Mouse (Mus musculus) urinary bladder, postnatal 36 days (tissue): ENCODE results near the gene Aldh1b1.
A peak's percentile ranks its signal among the peaks of the same experiment; 100 is the strongest.

Experiments used
- DNase-seq, 2 experiments: peaks; one replicate each; pipeline ENCODE4 v3.0.0; 2022; ENCODE audit warnings: low spot score in 2 of 2, mixed read lengths in 1 of 2

Aldh1b1 gene

DNA sequence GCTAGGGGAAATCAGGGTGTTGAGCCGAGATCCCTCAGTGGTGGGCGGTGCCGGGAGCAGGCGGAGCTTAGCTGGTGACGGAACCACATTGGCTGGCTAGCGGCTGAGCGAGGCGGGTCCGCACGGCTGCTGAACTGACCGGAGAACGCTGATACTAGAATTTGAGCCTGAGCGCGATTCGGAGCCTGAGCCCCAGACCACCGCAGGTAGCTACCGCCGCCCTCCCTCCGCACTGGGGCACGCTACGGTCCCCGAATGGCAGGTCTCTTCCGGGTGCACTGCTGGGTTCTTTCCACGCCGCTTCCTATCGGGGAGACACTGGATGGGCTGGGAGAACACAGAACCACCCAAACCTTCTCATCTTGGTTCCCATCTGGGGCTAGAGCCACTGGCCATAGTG is at the start of gene Aldh1b1:
TSS of gene Aldh1b1 (plus strand) at position 59 of the 400 bp plus-strand sequence.
- peak; percentile 63 to 78 for DNase-seq

DNA sequence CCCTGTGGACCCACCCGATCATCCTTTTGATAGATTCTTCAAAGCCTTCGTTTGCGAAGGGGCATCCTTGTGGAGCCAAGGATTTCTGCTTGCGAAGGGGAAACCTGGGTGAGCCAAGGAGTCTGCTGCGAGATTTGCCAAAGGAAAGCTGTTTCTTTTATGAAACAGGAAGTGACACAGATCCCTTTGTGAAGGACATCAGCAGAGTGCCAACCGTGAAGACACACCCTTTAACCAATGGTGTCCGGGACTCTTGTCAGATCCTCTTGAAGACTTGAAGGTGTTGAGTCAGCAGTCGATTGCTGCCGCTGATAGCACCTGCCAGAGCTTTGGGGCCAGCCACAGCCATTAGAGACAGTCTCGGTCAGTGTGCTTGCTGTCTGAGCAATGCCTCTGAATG is 49.4 kb upstream of the Aldh1b1 start:
- no peak for DNase-seq

DNA sequence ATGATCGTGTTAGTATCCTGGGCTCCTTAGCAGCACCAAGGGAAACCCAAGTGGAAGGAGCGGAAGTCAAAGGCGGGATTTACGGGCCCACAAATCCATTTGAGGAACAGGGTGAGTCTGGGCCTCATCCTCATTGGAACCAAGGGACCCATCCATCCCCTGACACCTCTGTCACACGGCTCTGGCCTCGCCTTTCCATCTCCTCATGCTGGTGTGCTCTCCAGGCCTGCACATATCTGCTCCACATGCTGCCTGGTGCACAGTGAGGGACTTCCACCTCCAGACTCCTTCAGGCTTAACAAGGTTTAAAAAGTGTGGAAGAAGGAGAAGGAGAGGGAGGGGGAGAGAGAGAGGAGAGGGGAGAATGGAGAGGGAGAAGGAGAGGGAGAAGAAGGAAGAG is 48.3 kb upstream of the Aldh1b1 start:
- DNase-seq = no peak

DNA sequence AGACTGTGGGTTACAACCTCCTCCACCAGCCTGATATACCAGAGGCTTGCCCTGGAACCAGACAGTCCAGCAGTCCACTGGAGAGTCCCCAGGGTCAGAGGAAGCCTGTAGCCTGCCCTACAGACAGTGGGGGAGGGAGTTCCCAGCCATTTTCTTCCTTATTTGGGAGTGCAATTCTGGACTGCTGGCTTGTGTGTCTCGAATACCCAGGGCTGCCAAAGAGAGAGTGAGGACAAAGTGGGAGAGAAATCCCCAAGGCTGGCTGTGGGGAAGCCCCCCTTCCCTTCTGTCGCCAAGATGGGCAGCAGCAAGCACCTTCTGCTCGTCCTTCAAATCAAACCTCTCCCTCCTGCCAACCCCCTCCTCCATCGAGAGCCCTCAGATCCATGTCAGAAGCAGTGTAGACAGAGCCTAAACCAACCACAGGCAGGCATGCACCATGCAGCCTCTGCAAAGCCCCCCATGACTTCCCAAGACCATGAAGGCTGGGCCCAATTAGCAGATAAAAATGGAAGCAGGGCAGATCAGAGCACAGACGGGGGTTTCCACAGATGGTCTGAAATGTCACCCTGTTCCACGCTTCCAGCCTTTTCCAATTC is 45.5 kb upstream of the Aldh1b1 start:
- no peak for DNase-seq

DNA sequence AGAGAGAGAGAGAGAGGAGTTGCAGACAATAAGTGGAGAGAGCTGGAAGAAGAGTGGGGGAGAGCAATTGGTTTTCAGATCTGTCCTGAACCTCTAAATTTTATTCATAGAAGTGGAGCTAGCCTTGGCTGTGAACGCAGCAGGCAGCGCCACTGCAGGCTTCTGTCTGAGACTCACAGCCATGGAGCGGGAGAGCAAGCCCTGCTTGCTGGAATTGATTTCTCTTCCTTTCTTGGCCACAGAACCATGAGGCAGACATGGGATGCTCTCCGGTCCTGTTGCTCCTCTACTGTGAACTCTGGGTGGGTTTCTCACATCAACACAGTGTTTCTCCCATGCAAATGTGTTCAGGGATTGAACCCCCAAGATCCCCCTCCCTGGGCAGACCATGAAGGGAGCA is 44.7 kb upstream of the Aldh1b1 start:
- DNase-seq = no peak

DNA sequence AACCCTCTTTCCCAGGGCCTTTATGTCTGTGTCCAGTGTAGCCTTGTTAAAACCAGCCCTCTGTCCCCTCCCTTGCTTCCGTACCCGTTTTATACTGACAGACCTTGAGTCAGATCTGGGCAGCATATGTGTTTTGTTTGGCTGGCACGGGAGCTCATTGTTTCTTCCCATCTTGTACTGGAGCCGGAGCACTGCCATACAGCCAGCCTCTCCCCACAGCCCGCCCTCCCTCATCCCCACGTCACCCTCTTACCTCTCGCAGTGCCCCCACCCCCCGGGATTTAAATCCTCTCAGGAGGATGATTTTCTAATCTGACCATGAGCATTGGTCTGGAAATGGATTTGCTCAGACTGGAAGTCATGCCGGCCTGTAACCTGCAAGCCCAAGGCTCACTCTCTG is 43.7 kb upstream of the Aldh1b1 start:
- no peak for DNase-seq

DNA sequence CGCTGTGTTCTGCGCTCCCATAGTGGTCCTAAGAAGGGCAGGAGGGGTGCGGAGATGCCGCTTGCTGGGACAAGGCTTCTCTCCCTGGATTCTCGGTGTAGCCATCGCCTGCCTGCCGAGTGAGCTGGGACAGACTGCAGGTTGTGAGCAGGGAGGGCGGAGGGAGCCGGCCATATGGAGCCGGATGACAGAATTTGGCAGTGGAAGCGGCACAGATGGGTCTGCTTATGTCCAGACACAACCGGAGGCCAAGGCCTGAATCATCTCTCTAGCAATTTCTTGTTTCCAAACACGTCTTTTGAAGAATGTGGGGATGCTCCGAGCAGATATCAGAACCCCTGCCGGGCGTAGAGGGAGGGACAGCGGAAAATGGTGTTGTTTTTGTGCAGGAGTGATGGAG is 42.9 kb upstream of the Aldh1b1 start:
- peak; percentile 23 to 25 for DNase-seq

DNA sequence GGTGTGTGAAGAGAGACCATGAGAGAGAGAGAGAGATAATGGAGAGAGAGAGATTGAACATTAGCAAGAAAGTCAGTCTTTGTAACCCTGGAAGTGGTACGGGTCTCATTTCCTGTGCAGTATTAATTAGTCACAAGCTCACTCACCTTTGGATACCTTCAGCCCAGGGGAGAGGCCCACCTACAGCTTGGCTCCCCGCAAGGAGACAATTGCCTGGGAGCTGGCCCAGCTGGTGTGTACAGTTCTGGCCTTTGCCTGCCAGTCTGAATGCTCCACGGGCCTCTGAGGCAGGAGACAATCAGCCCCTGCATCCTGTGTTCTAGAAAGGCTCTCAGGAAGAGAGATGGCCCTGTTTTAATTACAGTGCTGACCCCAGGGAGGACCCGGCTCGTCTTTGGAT is 40.9 kb upstream of the Aldh1b1 start:
- DNase-seq = no peak

DNA sequence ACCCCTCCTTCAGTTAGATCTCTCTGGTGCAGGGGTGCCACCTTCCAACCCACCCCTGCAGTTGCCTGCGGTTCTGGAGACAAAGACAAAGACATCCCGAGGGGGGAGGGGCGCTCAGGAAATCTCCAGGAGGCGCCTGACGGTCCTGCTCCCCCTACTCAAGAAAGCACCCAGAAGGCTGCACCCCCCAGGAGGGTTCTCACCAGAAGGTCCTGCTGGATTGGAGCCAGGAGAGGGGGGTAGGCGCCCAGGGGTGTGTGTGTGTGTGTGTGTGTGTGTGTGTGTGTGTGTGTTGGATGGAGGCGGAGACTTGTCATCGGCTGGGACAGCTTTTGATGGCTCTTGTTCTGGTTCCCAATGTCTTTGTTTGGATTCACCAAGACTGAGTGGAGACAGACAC is 39.4 kb upstream of the Aldh1b1 start:
- DNase-seq = no peak

DNA sequence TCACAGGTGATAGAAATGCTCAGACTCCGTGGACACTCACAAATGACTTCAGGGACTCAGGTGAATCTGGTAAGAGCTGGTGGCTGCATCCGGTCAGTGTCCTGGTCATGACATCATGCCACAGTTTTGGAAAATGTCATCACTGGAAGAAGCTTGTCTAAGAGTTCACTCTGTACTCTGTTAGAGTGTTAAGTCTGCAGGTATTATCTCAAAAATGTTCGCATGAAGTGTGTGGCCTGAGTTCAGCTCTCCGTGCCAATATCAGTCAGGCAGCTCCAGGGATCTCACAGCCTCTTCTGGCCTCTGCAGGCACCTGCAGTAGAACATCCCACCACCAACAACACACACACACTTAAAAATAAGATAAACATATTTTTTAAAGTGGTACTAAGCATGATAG is 36.2 kb upstream of the Aldh1b1 start:
- no peak for DNase-seq

DNA sequence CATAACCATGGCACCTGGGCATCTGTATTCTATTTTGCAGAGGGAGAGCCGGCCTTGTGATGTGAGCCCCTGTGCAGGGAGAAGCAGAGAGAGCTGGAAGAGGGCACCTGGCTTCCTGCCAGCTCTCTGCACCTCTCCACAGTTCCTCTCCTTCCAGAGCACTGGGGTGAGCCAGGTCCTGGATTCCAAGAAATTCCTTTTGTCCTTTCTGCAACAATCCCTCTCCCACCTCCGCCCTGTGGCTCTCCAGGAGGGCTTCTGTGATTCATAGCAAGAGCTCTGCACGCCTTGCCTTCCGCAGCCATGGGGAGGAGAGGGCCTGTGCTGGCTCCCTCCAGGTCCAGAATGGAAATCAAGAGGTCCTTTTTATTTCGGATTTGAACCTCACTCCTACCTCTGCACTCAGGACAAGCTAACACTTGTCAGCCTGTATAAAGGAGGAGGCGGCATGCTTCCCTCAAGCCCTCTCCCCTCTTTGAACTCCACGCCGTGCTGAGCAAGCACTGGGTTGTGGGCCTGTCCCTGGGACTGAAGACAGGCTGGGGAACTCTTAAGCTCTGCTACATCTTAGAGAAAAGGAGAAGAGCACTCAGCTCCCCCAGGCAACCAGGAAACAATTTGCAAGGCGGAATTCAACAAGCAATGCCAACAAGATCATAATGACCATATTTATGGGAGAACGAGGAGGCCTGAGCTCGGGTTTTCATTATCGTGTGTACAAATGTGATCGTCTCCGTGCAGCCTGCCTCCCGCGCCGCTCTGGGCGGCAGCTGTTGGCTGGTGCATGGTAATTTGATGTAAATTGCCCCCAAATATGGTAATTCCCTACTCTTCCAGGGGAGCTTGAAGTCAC is 35.3 kb upstream of the Aldh1b1 start:
- no peak for DNase-seq

DNA sequence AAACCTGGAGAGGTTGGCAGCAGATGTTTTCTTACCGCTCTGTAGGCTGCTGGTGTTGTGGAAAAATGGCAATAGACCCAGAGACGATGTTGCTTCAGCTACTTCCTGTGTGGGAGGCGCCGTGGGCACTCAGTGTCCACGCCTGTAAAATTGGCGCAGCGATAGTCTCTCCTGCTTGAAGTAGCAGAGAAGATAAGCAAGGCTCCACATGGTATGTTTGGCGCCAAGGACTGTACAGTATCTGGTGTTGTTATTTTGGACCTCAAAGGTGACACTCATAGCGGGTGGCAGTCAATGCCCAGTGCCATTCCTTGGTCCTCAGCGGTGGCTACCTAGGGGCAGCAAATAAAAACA is 34.7 kb upstream of the Aldh1b1 start:
- no peak for DNase-seq

DNA sequence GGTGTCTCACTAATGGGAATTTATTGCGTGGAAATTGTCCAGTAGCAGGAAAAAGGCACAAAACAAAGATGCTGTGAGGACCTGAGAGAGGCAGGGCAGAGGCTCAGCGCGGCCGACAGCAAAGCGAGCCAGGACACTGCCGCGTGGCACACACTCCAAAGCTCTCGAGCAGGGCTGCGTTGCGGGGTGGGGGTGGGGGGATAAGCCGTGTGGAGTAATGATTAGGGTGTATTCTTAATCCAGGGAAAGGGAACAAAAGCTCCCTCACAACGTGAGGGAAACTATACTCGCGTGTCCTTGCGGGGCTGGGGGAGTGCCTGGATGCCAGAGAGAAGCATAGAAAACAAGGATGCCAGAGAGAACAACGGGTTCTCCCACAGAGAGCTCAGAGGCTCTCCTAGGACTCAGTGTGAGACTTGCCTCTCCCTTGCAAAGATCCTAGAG is 33.7 kb upstream of the Aldh1b1 start:
- no peak for DNase-seq

DNA sequence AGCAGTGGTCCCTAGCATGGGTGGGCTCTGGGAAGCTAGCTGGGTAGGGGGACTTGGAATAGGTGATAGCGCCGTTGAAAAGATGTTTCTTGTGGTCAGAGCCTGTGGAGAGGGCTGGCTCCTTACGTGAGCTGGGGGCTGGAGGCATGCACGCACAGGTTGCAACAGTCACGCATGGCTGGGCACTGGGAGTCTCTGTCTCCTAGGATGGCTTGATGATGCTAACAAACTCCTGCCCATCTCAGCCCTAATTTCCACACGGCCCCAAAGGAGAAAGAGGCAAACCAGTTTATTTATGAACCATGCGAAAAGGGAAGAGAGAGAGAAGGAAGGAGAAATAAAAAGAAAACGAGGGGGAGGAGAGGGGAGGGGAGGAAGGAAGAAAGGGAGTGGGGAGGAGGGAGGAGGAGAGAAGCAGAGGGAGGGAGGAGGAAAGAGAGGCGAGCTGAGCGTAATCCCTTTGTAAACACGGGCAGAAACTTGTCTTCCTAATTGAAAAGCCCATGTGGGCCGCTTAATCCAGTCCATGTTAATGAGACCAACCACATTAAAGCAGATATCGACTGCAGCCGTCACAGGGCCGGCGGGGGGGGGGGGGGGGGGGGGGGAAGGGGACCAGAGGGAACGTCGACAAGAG is 33.1 kb upstream of the Aldh1b1 start:
- no peak for DNase-seq

DNA sequence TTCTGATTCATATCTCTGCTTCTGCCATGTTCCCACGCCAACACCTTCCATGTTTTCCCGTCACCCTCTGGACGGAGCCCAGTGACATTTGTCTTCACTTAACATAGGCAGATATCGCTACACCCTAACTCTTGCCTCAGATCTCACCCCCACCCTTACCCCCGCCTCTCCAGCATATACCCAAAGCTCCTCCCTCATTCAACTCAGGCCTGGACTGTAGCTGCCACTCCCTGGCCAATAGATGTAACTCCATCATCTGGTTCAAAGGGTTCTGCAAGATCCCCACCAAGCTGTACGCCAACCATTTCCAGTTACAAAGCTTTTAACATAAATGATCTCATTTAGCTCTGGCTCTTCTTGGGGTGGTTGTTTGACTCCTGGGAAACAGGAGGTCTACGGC is 32.0 kb upstream of the Aldh1b1 start:
- no peak for DNase-seq

DNA sequence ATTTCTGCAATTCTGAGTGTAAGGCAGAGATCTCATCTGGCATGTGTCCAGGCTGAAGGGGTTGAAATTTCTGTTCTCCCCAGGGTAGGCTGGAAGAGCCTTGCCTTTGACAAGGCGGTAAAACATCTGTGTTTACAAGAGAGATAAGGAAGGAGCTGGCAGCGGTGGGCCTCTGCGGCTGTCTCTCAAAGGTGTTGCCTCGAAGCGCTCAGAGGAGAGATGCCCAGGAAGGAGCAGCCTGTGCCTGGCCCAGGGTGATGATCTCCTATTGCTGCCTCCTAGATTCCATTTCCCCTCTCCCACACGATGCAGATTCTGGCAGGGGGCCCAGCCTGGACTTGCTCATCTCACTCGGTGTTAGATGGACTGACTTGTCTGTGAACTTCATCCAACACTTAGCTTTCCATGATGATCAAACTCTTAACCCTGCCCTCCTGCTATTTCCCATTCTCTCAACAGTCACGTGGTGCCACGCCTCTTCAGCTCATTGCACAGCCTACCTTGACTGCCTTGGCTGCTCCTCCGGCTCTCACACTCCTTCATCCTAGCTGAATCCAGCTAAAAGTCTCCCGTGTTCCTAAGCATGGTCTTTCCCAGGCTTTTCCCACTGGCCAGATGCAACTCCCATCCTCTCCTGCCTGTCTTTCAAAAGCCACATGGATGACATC is 30.8 kb upstream of the Aldh1b1 start:
- DNase-seq = peak; percentile 23 to 72

DNA sequence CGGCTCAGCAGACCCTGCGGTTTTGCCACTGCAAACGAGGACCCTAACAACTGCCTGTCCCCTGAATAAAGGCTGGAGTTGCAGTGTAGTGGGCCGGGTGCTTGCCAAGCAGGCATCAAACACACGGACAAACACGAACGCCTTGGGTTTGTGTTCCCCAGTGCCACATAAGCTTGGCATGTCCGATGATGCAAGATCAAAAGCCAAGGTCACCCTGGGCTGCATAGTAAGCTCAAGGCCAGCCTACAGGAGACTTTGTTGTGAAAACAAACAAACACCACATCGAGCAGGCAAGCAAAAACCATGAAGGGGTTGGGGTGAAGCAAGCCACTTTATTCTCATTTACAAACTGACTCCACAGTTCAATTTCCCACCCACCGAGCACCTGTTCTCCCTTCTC is 29.7 kb upstream of the Aldh1b1 start:
- no peak for DNase-seq

DNA sequence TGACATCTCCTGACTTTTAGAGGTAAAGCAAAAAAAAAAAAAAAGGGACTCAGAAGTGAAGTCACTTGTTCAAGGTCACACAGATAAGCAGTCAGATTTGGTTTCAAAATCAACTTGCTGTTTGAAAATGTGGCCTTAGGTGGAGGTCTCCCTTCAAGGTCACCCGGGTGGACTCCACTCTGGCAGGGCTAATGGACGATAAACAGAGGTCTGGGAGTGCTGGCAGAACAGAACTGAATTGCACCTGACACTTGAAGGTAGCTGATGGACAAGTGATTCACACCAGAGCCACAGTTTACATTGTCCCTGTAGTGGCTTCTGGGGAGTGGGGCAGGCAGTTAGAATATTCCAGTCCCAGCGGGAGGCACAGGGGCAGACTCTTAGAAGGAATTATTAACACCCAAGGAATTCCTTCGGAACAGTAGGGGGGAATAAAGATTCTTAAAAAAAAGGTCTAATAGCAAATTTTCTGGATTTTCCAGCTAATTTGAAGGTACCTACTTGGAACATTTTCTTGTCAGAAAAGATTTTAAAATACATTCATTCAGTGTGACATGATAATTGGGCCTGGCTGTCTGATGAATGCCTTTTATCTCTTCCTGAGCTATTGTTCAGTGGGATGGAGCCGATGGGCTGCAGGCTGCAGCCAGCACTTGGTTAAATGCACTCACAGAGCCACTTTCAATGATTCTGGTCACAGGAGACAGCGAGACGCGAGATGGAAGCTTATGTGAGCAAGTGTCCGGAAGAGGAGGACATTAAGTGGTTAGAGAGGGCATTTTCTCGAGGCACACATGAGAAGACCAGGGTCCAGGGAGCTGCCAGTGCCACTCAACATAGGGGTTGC is 28.8 kb upstream of the Aldh1b1 start:
- no peak for DNase-seq

DNA sequence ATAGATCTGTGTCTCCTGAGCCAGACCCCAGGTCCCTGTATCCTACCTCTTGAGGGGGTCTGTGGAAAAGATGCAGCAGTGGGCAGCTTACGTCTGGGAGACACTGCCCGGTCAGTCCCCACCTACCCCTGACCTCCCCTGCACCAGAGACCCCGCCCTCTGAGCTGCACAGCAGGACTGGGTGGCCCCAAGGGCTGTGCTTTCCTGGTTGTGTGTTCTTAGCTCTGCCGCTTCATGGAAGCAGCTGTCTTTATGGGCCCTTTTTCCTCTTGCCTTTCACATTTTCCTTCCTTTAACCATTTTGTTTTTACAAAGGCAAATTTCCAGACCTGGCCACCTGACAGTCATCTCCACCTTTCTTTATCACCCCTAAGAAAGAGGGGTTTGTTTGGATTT is 28.2 kb upstream of the Aldh1b1 start:
- no peak for DNase-seq

DNA sequence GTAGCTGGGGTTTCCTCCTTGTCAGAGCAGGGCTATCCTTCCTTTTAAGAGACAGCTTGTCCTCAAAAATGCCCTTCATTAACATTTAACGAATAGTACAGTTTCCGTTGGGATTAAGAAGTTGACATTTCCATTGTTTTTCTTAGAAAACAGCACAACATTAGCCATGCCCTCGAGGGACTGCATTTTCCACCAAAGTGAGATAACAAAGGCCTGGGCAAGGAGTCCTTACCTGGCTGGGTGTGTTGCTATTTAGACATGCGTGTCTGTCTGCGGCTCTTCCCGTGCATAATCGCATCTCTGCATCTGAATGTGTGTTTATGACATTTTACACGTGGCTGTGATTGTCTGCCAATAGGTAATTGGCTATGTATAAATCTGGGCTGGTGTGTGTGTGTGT is 27.6 kb upstream of the Aldh1b1 start:
- no peak for DNase-seq

DNA sequence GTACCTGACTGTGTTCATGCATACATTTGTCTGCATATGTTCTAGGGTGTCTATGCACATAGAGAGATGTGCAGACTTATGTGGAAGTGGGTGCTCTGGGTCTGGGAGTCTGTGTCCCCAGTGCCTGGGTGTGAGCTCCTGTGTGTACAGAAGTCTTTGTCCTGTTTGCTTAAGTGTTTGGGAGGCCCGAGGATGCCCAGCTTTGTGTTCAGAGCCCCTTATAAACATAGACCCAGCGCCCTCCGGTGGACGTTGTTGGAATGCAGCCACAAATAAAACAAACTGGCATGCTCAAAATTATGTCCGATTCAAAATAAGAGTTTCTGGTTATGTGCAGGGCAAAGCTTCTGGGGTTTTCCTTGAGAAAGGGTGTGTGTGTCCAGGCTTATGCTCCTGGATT is 27.2 kb upstream of the Aldh1b1 start:
- DNase-seq = peak; percentile 27 to 37

DNA sequence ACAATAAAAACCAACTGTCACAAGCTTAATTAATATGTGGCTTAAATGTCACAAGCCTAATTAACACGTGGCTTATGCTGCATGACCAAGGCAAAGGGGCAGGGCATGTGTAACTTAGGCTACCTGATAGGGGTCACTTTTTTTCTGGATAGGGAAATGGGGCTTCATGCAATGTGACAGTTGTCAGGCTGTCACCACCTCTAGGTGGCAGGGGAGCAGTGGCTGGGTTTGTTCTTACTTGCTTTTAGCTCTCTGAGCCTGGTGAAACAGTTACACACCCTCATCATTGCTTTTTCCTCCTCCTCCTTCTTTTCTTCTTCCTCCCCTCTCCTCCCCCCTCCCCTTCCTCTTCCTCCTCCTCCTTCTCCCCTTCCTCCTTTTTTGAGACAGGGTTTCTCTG is 15.2 kb upstream of the Aldh1b1 start:
- DNase-seq = no peak
